Mouse (Mus musculus) layer of hippocampus, adult 2 months (tissue): ENCODE measurements at regions not wholly inside any gene's neighbourhood (a gene's known extent, or its start where the extent isn't known, plus 50 kb on each side); places are given as distances from the start of the nearest gene placed in this dataset.
A peak's percentile ranks its signal among the peaks of the same experiment; 100 is the strongest.
"Not testable (repeated sequence)": the region's sequence is repeated elsewhere in the genome, so short reads cannot be mapped to it uniquely, and the experiment has no call there.

Experiments
- DNase-seq, 2 experiments: peaks; one replicate each; pipeline ENCODE4 v3.0.0; 2022; ENCODE audit warnings: low spot score in 2 of 2
- H3K27ac ChIP-seq: fragments of 200-600 bp; 2 replicates; pipeline ENCODE4 v1.8.1; 2022
- H3K4me3 ChIP-seq: fragments of 200-600 bp; 2 replicates; pipeline ENCODE4 v1.8.1; 2022; ENCODE audit warnings: mild to moderate bottlenecking
- CTCF ChIP-seq: fragments of 200-600 bp; conservative IDR thresholded peaks from 2 replicates; pipeline ENCODE4 v1.8.1; 2022; ENCODE audit warnings: antibody characterized with exemption, mild to moderate bottlenecking, moderate library complexity

GRCm38 (mm10) chr17:49314196-49314595 lies 114.0 kb upstream of the Mocs1 start:
- no peak for TF ChIP-seq CTCF

DNA sequence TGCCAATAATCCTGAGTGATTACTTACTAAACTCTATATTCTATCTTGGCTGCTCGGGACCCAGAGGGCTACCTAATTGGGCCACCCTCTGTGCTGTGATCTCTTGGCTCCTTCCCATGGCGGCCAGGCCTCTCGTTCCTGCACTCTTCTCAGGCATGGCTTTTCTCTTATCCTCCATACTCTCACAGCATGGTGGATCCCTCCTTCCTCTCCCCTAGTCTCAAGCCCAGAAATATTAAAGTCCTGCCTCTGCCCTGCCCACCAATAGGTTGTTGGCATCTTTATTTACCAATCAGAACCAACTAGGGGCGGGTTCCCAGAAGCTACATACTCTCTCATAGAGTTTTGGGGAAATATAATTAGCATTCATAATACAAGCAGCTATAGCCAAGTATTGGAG lies 100.6 kb upstream of the Mocs1 start:
- no peak for DNase-seq
- no peak overlapping the region for H3K27ac ChIP-seq
- TF ChIP-seq CTCF, result no peak
- no peak overlapping the region for H3K4me3 ChIP-seq

More at GRCm38 (mm10) chr17:49314196-49314595, 114.0 kb upstream of the Mocs1 start:
- Histone ChIP-seq H3K27ac (no peak overlapping the region), H3K4me3 (no peak overlapping the region)
- DNase-seq, result no peak

DNA sequence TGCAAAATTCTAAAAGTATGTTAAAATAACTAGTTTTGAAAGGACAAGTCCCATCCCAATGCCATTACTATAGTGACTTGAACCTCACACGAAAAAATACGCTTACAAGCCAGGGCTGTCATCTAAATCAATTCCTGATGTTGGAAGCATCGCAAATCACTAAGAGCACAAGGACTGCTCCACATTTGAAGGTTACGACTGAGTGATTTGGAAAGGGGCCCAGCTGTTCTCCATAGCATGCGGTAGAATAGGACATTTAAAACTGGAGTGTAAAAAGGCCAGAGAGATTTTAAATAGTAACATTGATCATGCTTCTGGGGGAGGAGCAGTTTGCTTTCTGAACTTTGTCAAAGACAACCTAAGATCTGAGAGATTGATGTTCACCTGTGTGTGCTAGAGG lies 92.8 kb upstream of the Mocs1 start:
- H3K4me3 ChIP-seq, result no peak overlapping the region
- DNase-seq, result no peak
- no peak for TF ChIP-seq CTCF
- no peak overlapping the region for H3K27ac ChIP-seq

DNA sequence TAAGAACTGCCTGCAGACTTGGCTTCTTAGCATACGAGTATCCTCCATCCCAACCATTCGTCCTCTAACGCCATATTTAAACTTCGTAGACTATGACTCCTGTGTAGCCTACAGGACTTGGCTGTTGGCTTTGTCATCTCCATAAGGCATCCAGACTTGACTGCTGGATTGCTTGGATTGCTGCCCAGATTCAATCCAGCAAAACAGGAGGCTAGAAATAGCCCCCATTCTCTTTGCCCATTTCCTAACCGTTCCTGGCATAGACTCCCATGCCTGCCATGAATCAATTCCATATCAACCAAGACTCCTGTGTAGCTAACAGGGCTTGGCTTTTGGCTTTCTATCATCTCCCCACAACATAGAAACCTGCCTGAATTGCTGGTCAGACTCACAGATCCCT lies 90.3 kb upstream of the Mocs1 start:
- no peak for DNase-seq
- H3K27ac ChIP-seq, result no peak overlapping the region
- no peak for TF ChIP-seq CTCF
- no peak overlapping the region for H3K4me3 ChIP-seq

DNA sequence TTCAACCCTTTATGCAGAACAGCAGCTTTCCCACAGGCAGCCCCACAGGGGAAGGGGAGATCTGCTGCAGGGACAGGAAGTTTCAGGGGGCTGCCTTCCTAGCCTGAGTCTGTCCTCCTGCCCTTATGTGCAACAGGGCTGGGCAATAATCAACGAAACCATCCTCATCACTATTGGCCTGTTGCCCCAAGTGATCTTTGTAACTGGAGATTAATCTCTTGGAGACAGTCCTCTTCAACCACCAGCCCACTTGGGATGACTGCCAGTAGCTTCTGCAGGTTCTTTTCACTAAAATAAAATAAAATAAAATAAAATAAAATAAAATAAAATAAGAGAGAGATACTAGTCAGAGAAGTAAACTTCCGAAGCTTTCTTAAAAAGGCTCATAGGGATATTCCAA lies 85.5 kb upstream of the Mocs1 start:
- no peak for TF ChIP-seq CTCF
- Histone ChIP-seq H3K27ac (no peak overlapping the region), H3K4me3 (no peak overlapping the region)
- no peak for DNase-seq

GRCm38 (mm10) chr17:49346701-49347100 lies 81.5 kb upstream of the Mocs1 start:
- Histone ChIP-seq H3K4me3 (no peak overlapping the region), H3K27ac (no peak overlapping the region)
- DNase-seq, result peak; percentile 5 to 35
- TF ChIP-seq CTCF, result no peak

- DNase-seq, result no peak
- TF ChIP-seq CTCF, result no peak
- Histone ChIP-seq H3K27ac (no peak overlapping the region), H3K4me3 (no peak overlapping the region)
Observed at GRCm38 (mm10) chr17:49349328-49349727, 78.8 kb upstream of the Mocs1 start.

GRCm38 (mm10) chr17:49359212-49359611 lies 69.0 kb upstream of the Mocs1 start:
- peak; percentile 67 for TF ChIP-seq CTCF
- H3K27ac ChIP-seq, result no peak overlapping the region
- H3K4me3 ChIP-seq, result no peak overlapping the region

DNA sequence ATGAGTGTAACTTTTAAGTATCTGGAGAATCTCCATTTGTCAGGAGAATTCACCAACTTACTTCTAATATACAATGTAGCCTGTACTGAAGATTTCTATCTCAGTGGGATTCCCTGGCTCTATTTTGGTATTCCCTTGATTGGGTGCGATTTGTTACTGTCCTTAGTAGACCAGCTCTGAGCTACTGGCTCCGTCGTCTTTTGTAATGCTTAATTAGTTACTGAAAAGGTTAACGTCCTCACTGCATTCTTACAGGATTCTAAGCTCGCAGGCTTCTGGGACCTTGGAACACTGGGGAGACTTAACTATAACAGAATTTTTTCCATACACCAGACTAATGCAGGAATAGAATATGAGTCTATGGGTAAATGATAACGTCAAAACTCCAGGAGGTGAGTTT lies 67.9 kb upstream of the Mocs1 start:
- not testable (repeated sequence) for H3K27ac ChIP-seq, DNase-seq, H3K4me3 ChIP-seq

More at GRCm38 (mm10) chr17:49359212-49359611, 69.0 kb upstream of the Mocs1 start:
- no peak for DNase-seq

DNA sequence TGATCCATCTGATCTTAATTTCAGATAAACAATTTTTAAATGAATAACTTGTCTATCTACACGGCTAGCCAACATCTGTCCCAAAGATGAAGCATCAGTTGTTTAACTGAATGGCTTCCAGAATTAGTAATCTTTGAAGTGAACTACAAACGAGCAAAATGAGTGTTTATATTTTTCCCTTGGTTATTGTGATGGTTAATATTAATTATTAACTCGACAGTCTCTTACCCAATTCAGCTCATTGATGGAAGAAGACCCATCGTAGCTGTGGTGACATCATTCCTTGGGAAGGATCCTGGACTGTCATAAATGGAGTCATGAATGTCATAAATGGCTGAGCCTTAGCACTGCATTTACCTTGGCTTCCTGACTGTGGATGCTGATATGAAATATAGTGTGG lies 60.4 kb upstream of the Mocs1 start:
- DNase-seq, result no peak
- no peak overlapping the region for H3K4me3 ChIP-seq
- no peak for TF ChIP-seq CTCF
- H3K27ac ChIP-seq, result no peak overlapping the region

DNA sequence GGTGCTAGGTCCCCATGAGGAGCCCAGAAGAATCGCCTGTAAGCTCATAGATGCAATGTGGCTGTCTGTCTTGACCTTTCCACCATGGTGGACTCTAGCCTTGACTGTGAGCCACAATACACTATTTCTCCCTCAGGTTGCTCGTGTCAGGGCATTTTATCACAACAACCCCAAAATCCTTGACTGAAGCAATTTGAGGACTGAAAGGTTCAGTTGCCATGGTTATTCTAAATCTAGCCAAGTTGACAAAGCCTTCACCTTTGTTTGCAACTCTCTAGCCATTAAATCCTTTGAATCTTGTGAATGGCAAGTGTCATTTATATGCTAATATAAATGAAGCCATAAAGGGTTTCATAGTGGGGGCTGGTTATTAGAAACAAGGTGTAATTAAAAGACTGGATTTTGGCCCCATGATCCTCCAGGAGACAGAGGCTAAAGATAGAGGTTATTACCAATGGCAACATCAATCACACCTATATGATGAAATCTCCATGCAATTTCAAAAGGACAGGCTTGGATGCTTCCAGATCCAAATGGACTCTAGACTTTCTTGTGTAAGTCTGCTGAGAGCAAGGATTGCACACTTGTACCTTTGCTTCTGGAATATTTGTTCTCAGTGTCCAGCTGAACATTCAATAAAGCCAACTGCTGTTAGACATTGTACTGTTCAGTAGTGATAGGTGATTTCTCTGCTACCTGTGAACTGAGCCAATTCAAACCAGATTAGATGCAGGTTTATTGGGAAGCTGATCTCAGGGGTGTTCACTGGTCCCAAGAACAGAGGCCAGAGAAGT lies 59.5 kb upstream of the Mocs1 start:
- H3K27ac ChIP-seq, result no peak overlapping the region
- TF ChIP-seq CTCF, result no peak
- DNase-seq, result no peak
- no peak overlapping the region for H3K4me3 ChIP-seq

DNA sequence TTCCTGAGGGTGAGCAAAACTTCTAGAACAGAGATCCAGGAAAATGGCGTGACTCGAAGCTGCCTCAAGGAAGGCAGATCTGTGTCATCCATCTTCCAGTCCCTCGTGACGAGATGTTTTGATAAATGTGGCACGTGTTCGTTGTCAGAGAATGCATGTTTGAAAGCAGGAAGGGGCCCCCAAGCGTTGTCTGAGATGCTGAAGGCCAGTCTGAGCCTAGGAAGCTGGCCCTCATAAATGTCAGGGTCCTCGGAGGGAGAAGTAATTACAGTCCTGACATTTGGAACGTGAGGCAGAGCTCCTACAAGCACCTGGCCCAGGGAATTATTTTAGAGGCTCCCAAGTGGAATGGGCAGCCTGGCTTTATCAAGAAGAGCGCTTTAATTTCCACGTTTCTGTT lies 50.5 kb upstream of the Mocs1 start:
- Histone ChIP-seq H3K4me3 (no peak overlapping the region), H3K27ac (no peak overlapping the region)
- TF ChIP-seq CTCF, result no peak
- no peak for DNase-seq
